In genomic region chr1:105780079-105780456, GRCm38 (mm10) we compare ENCODE assay signal across 8 mouse cellular contexts. TPM values are rescaled to one million over a fixed set of nuclear protein-coding genes. Genes with fewer than 3 reads are reported as not detected.
DNase-seq lines count a peak whose midpoint lies in the region; ATAC-seq and TF ChIP-seq lines count a peak whose summit lies in the region.

No protein-coding gene starts in this region.

- no peak overlapping the region for H3K27ac ChIP-seq in forebrain, postnatal 0 days (ENCODE audit: low read depth, low read length)
- H3K27ac ChIP-seq in liver, postnatal 0 days (ENCODE audit: low read depth): no peak overlapping the region

- no peaks in the 10 kb centered on the region for H3K4me1 ChIP-seq in erythroblast, embryonic 14.5 days (ENCODE audit: control insufficient read depth)
- H3K4me1 ChIP-seq in forebrain, postnatal 0 days (ENCODE audit: insufficient read depth): no peaks in the 10 kb centered on the region
- H3K4me1 ChIP-seq in liver, postnatal 0 days (ENCODE audit: insufficient read depth): peaks cover 6% of the 10 kb centered on the region

- H3K36me3 ChIP-seq in erythroblast, embryonic 14.5 days (ENCODE audit: control insufficient read depth): no peaks in the 10 kb centered on the region
- no peaks in the 10 kb centered on the region for H3K36me3 ChIP-seq in forebrain, postnatal 0 days (ENCODE audit: insufficient read depth)
- H3K36me3 ChIP-seq in liver, postnatal 0 days (replicated peaks; ENCODE audit: insufficient read depth, low read length): no peaks in the 10 kb centered on the region

- no peaks in the 10 kb centered on the region for H3K9me3 ChIP-seq in erythroblast, embryonic 14.5 days (ENCODE audit: control insufficient read depth, low read length)
- no peaks in the 10 kb centered on the region for H3K9me3 ChIP-seq in forebrain, postnatal 0 days (ENCODE audit: low read length)
- no peaks in the 10 kb centered on the region for H3K9me3 ChIP-seq in liver, postnatal 0 days (ENCODE audit: low read length)

- H3K4me2 ChIP-seq in forebrain, postnatal 0 days (ENCODE audit: low read depth): peak overlapping the region; percentile 94
- peak overlapping the region; percentile 88 for H3K4me2 ChIP-seq in liver, postnatal 0 days (ENCODE audit: low read depth, low read length)

- peak overlapping the region; percentile 68; the same call in 1 of the 2 replicates for H3K9ac ChIP-seq in forebrain, postnatal 0 days
- peak overlapping the region; percentile 62; the same call in 1 of the 2 replicates for H3K9ac ChIP-seq in liver, postnatal 0 days (replicated peaks)

- no peak for ATAC-seq in erythroblast, adult 5-6 weeks (replicated peaks; ENCODE audit: low FRiP score, poor library complexity, severe bottlenecking)
- ATAC-seq in forebrain, postnatal 0 days: no peak
- peak; percentile 29 for ATAC-seq in liver, postnatal 0 days

- WGBS in forebrain, postnatal 0 days: 32% methylated on average over 12 of the region's 12 CpGs
- WGBS in liver, postnatal 0 days (ENCODE audit: insufficient replicate concordance): 28% methylated on average over 12 of the region's 12 CpGs

- peaks cover 44% of the 10 kb centered on the region for H3K27me3 ChIP-seq in erythroblast, embryonic 14.5 days (ENCODE audit: control insufficient read depth)
- H3K27me3 ChIP-seq in forebrain, postnatal 0 days (ENCODE audit: insufficient read depth, low read length): peaks cover 6% of the 10 kb centered on the region; the same call in 1 of the 2 replicates
- peaks cover 16% of the 10 kb centered on the region for H3K27me3 ChIP-seq in liver, postnatal 0 days (ENCODE audit: insufficient read depth, low read length)

- TF ChIP-seq CTCF in forebrain, postnatal 0 days (IDR thresholded peaks at IDR 0.05; ENCODE audit: low read depth): no peak
- TF ChIP-seq CTCF in liver, postnatal 0 days (IDR thresholded peaks at IDR 0.05; ENCODE audit: low read depth): no peak

- intact Hi-C loops in gastrocnemius, postnatal 36 days (cut with DNase I): no loop called here

- TF ChIP-seq EP300 in liver, postnatal 0 days (IDR thresholded peaks at IDR 0.05; ENCODE audit: low read depth): no peak

- peak; percentile 11 to 19 for DNase-seq in B cell, adult 2 months
- DNase-seq in forebrain, postnatal 0 days: no peak
- DNase-seq in liver, postnatal 0 days: no peak
- no peak for DNase-seq in adrenal gland, adult 18-20 months (ENCODE audit: low spot score in 2 of 2)
- no peak for DNase-seq in gastrocnemius, postnatal 36 days
- no peak for DNase-seq in layer of hippocampus, postnatal 36 days

- peak overlapping the region; percentile 20 for H3K4me3 ChIP-seq in erythroblast, embryonic 14.5 days (replicated peaks)
- H3K4me3 ChIP-seq in forebrain, postnatal 0 days (ENCODE audit: low read depth, low read length): peak overlapping the region; percentile 60
- H3K4me3 ChIP-seq in liver, postnatal 0 days (ENCODE audit: low read depth, low read length): peak overlapping the region; percentile 66

RNA-seq across cellular contexts. Expression of gene Tnfrsf11a, which starts 0.5 kb away (rescaled TPM):
- polyA plus RNA-seq in erythroblast, embryonic 14.5 days (2012): 0.01 TPM in 1 of 2 replicates, not detected in the other
- total RNA-seq in erythroblast, adult 5-6 weeks (2015; ENCODE audit: low replicate concordance): 1.0 TPM in 1 of 2 replicates, not detected in the other
- 0.34 and 0.84 TPM in 2 replicates for total RNA-seq in erythroblast, adult 5-6 weeks (2017; ENCODE audit: low replicate concordance)
- 2.2 and 2.3 TPM in 2 replicates for total RNA-seq in forebrain, postnatal 0 days (2014; rRNA removed)
- polyA plus RNA-seq in forebrain, postnatal 0 days (2015; fragmentation: Nextera tagmentation; extraction: Ambion mirVana): 0.62 and 0.77 TPM in 2 replicates
- 0.60 and 0.89 TPM in 2 replicates for polyA plus RNA-seq in liver, postnatal 0 days (2015; fragmentation: Nextera tagmentation; extraction: Ambion mirVana)
- 1 to 10 TPM; 2.6 to 3.3 TPM for total RNA-seq in adrenal gland, adult 18-20 months (2021)
- under 1 TPM; 0.48 to 0.49 TPM for total RNA-seq in gastrocnemius, postnatal 36 days (2021)
- total RNA-seq in layer of hippocampus, postnatal 36 days (2021): 1 to 10 TPM; 2.8 to 2.9 TPM

Comparison
In these comparisons a context has a peak if more than half of its experiments do, and no peak if none do; other contexts are left out.
1. DNase-seq: peak in B cell, adult 2 months (2 of 2); none in forebrain, postnatal 0 days (single experiment), liver, postnatal 0 days (single experiment), adrenal gland, adult 18-20 months (0 of 2), gastrocnemius, postnatal 36 days (0 of 2) and layer of hippocampus, postnatal 36 days (0 of 2).
2. Peak in every context shown above with its lines, with median percentiles within 50 percentile points of each other: H3K4me3 ChIP-seq.